Mouse (Mus musculus) adrenal gland, adult 8-10 months (tissue): ENCODE data around the gene Lamc3. TPM values are rescaled to one million over a fixed set of nuclear protein-coding genes. Genes with fewer than 3 reads are reported as not detected.

Experiments
- DNase-seq: peaks from one replicate; pipeline ENCODE4 v3.0.0; 2022
- total RNA-seq, 4 experiments: library from RNA; stranded (reverse); gene quantifications; 2 replicates each; pipeline ENCODE4 v1.2.4; 2022

Lamc3 gene
- total RNA-seq, 4 experiments from 2014 or later = 18.8 to 22.1 (median 20.7) TPM

DNA sequence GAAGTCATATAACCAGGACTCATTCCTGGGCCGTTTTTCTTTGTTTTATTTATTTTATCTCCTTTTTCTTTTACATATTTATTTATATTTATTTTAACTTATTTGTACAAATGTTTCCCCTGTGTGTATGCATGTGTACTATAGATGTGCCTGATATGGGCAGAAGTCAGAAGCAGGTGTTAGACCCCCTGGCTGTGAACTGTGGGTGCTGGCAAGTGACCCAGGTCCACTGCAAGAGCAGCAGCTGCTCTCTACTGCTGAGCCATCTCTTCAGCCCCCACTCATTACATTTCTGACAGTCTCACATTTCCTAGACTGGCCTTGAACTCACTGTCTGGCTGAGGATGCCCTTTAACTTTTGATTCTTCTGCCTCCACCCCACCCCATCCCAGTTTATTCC, 51.2 kb downstream of the Lamc3 start:
- no peak for DNase-seq

DNA sequence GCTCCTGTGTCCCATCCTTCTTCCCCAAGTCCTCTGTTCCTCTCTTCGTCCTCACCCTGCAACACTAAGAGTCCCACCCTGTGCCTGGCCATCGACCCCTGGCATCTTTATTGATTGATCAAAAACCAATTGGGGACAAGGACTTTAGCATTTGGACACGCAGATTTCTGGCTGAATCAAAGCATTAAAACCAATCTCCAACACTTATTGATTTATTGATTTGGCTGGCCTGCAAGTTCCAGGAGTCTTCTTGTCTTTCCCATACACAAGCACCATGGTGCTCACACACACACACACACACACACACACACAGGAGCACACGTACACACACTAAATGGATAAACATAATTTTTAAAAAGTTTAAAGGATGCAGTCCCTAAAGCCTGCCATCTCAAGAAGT, 55.9 kb downstream of the Lamc3 start:
- DNase-seq = no peak

DNA sequence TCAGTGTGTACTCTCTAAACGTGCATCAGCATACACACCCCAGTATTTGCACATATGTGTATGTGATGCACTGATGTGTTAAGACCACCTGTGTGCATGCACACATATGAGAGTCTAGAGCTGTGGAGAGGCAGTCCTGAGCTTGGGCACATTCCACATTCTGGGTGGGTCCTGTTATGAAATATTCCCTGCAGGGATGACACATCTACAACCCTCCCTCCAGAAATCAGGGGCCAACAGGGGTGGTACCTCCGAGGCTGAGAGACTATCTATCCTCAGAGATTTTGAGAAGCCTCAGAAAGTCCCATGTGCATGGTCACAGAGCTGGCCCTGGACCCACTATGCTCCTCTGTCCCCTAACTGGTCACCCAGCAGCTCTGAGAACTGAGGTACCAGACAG, 58.5 kb downstream of the Lamc3 start:
- DNase-seq = no peak

DNA sequence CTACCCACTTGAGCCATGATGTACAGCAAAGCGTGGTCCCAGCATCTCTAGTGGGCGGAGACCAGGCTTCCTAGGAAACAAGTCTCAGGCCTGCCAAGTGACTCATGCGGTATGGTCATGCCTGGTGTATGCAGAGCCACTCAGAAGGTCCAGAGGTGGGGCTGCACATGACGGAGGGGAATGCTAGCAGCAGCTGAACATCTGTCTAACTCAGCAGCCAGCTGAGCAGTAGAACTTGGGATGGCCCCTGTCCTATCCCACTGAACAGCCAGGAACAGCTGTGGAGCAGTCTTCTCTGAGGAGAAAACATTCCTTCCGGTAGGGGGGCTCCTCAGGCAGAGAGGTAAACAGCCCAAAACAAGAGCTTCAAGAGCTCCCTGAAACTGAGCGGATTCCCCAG, 61.3 kb downstream of the Lamc3 start:
- DNase-seq = peak; percentile 40

DNA sequence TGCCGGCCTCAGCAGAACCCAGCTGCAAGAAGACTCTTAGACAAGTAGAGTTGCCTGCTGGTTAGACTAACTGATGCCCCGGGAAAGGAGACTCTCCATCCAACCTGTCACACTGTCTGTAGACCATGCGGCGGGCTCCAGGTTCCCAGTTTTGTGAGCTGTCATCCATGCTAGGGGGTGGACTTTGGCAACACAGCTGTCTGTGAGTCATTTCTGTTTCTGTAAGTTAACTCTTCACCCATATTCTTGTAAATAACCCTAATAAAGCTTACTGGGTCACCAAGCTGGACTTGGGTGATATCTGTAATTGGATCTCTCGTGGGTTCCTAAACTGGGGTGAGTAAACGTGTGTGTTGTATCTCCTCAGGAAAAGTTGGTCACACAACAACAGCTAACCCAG, 61.7 kb downstream of the Lamc3 start:
- DNase-seq = no peak

DNA sequence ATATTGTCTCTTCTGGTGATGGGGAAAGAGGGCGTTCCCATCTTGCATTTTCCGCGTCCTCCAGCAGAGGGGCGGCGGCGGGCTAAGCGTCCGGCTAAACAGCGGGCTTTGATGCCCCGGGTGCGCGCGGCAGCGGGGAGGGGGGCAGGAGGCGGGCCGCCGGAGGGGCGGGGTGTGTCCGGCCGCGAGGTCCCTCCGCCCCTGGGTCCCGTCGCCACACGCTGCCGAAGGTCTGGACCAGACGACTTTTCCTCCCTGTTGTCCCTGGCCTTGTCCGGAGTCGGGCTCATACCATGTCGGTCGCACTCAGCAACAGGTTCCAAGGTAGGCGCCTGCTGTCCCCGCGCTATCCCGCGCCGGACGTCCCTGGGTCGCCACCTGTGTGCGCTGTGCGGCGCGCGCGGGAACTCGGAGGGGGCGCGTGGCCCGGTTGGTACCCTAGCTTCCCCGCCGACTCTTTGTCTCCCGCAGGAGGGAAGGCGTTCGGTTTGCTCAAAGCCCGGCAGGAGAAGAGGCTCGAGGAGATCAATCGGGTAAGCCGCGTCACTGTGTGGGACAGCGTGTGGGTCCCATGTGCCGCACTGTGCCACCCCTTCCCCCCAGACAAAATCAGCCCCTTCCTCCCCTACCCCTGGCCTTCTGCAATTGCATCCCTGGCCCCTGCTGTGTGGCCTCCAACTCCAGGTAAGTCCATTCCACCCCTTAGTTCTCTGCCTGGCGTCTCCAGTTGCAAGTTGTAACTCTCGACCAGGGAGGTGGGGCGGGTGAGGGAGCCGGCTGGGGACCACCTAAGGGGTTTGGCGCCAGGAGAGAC, 63.2 kb downstream of the Lamc3 start, which contains the start of gene Aif1l:
Gene Aif1l, plus strand, starts transcription at position 82 of the 814 bp plus-strand sequence.
- peak; percentile 28 for DNase-seq

DNA sequence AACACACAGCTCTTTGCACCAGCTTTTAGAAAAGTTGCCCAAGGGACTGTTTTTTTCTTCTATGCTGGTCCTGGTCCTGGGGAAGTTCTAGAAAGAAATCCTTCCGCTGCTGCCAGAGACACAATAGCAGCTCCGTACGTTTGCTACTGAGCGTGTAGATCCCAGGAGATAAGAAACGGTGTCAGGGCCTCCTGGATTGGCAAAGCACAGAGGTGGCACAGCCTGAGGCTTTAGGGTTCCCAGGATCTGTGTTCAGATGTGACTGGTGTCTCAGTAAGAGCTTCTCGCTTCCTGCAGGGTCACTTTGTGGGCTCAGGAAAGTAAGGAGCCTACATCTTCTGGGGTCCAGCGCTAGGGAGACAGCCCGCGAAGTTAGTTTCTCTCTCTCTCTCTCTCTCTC, 63.9 kb downstream of the Lamc3 start:
- DNase-seq = peak; percentile 40

DNA sequence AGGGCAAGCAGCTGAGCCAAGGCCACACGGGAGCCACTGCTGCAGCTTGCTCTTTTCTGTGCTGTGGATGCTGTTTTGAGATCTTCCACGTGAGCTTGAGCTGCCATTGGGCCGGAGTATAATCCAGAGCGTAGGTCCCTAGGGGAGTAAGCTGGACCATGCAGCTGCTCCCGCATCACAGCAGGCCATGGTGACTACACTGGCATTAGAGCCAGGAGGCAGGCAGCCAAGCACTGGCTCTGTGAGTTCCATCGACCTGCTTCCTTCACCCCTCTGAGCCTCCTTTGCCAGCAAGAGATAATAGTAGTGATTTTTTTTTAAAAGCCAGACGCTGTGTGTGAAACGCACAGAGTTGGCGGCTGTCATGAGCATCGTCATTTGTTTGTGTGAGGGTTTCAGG, 65.1 kb downstream of the Lamc3 start:
- no peak for DNase-seq

DNA sequence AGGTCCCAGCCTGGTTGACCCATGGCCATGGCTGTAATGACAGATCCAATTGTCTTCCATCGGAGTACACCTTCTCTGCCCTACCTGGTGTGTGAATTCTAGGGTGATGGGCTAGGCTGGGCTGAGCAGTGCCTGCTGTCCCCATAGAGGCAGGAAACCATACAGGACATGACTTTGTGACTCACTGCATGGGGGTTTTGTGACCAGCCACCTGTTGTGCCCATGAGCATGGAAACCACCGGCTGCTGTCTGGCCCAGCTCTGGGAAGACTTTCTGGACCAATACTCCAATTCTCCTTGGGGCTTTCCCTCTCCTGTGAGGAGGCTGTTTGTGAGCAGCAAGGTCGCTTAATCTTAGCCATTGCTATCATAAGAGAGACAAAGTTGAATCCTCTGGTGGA, 65.6 kb downstream of the Lamc3 start:
- no peak for DNase-seq

DNA sequence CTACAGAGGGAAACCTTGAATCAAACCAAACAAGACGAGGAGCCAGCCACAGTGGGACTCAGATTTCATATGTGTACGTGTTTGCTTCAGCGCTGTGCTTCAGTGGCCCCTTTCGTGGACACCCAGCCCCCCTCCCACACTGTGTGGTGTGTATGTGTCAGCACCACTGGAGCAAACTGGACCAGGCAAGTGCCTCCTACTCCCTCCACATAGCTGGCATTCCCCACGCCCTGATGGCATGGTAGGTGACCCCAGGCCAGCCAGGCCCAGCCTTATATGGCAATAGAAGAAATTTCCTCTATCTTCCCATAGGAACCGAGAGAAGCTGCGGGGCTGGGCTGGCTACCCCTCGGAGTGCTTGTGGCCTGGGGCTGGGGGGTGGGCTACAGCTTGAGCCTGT, 66.6 kb downstream of the Lamc3 start:
- no peak for DNase-seq

DNA sequence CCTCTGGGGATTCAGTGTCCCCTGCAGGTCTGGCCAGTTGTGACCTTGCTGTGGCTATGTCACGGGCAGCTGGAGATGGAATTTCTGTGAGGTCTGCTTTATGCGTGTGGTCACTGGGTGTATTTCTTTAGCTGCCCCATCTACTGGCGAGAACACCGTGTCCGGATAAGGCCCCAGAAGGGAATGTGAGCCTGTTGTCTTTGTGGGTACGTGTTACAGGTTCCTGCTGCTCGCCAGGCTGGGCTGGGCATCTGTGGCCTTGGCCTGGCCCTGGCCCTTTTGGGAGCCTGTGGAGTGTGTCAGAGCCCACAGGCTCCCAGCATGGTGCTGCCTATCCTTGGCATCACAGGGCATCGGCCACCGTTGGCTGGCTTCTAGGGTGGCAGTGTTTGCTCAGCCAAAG, 67.7 kb downstream of the Lamc3 start:
- DNase-seq = peak; percentile 65

DNA sequence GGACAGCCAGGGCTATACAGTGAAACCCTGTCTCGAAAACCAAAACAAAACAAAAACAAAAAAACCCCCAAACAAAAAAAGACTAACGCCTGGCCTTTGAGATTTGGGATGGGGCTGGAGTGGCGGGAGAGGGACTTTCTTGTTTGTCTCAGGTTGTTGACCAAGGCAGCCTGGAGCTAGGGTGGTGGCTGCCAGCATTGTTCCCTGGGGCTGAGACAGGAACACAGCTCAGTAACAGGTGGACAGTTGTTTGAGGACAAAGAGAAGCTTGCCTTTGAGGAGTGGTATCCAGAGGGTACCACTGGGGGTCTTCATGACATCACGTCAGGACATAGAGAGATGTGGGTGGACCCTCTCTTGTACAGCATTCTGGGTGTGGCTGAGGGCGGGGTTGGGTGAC, 68.6 kb downstream of the Lamc3 start:
- no peak for DNase-seq

DNA sequence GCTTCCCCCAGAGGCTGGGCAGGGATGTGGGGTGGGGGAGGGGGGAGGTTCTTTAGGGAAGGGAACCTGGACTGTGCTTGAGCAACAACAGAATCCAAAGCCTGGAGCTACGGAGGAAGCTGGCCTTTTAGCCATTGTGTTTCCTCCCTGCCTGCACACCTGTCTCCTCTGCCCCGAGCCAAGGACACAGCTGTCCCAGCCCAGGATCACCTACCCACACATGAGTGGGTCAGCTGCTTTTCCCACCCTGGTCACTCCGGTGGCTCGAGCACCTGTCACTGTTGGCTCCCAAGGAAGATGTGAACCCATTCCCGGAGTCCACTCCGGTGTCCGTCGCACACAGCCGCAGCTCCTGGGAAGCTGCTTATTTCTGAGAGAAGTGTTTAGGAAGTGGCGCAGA, 70.1 kb downstream of the Lamc3 start:
- no peak for DNase-seq

DNA sequence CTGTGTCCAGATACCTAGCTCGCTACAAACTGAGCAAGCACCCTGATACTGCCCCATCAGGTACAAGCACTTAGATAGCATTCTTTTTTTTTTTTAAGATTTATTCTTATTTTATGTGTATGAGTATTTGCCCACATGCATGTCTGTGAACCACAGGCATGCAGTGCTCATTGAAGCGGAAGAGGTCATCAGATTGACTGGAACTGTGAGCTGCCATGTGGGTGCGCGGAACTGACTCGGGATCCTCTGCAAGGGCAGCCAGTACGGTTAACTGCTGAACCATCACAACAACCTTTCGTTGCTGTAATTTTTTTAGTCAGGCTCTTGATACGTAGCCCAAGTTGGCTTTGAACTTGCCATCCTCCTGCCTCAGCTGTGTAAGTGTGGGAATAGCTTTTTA, 73.9 kb downstream of the Lamc3 start:
- no peak for DNase-seq

DNA sequence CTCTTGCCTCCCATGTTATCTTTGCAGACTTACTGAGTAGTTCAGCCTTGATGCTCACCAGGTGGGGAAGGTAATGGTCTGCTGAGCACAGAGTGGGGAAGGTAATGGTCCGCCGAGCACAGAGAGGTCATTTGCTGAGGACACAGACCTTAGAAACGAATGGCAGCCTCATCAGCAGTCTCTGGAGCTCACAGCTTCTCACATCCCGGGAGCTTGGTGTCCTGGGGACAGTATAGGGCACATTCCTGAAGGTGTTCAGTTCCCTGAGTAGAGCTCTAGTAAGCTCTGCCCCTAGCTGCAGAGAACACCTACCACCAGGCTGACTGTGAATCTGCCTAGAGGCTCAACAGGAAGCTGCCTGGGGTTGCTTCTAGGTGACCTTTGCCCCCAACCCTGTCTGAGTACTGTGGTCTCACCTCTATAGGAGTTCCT, 74.7 kb downstream of the Lamc3 start:
- no peak for DNase-seq

DNA sequence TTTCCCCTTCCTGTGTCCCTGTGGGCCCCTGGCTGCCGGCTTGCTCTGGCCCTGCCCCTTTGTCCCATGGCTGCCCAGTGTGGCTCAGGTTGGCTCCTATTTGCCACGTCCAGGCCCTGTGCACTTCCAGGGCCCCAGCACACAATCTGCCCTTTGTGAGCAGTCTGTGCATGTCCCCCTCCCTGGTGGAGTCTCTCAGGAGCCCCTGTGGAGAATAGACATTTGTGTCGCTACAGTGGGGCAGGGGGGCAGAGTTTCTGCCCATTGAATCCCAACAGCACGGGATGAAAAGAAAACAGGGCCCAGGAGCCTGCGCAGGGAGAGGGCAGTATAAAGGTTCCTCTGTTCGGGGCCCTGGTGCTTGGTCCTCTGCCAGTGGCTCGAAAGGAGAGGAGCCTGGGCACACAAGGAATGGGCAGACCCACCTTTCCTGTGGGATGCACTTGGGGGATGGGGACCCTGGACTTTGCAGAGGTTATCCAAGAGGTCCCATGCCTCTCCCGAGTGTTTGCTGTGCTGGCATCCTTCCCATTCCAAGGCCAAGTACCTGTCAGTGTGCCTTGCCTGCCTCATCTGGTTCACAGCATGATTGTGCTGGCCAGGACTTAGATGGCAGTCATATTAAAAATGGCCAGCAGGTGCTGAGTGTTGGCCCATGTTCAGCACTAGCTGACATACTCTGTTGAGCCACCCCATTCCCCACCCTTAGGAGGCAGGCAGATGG, 75.6 kb downstream of the Lamc3 start:
- no peak for DNase-seq

DNA sequence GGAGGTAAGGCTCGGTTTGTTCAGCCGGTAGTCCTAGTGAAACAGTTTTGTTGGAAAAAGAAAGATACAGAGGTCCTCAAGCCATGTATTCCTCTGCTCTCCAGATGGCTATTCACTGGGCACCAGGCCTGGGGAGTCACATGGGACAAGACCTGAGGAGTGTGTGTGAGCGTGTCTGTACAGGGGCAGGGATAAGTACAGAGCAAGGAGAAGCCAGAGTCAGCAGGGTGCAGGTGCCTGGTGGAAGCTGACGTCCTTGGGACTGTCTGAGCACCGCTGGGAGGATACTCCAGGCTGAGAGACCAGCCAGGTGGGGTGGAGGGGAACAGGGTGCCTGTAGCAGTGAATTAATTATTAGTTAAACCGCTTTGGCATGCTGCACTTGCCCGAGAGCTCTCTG, 76.4 kb downstream of the Lamc3 start:
- no peak for DNase-seq

DNA sequence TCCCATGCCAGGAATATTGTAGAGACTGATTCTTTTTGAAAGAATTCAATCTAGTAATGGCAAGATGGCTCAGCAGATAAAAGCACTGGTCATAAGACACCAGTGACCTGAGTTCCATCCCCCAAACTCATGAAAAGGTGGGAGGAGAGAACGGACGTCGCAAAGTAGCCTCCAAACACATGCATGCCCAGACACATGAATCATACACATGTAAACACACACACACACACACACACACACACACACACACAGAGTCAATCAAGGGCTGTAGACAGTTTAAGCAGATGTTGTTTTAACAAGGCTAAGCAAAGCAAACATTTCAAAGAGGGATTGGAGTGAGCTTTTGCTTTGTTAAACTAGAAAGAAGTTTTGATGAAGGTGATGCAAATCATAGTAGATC, 77.1 kb downstream of the Lamc3 start:
- DNase-seq = no peak

DNA sequence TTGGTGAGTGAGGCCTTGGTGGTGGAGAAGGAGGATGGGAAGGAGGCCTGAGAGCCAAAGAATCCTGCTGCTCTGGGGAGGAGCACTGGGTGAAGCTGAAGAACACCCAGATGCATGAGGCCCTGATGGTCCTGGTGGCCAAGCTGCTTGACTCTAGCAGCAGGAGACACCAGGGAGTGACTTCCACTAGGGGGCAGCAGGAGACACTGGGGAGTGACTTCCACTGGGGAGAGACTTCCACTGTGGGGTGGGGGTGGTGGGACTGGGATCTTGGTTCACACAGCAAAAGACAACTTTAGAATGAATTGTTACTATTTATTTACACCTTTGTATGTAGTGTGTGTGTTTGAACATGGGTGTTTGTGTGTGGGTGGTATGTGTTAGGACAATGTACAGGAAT, 78.0 kb downstream of the Lamc3 start:
- no peak for DNase-seq

DNA sequence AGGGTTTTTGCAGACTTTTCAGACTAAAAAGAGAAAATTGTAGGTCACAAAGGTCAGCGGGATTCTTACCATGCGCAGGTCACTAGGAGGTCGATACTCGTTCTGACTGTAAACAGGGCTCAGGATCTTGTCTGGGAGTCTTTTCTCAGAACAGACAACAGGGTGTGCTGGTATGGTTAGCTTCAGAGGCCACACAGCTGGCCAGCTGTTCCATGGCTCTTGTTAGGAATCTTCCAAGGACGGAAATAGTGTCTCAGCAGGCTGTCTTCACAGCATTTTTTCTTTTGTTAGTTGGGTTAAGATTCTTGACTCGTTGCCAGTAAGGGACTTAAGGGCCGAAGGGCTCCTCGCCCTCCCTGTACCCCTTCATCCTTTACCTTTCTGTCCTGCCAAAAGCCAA, 79.7 kb downstream of the Lamc3 start:
- no peak for DNase-seq

DNA sequence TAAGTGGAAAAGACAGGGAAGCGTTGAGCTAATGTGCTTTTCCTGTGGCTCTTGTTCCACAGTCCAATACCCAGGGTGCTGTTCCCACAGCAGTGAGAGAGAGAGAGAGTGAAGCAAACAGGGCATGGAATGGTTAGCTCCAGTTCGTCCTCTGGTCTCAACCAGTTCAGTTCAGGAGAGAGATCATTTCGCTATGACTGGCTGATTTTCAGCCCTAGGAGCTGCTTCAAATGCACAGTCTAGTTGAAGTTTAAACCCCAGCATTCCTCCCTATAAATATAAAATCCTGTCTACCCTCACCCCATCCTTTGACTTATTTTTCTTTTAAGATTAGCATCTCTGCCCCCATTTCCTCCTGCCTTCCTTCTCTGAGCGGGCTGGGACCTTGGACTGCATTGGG, 85.5 kb downstream of the Lamc3 start:
- DNase-seq = no peak

DNA sequence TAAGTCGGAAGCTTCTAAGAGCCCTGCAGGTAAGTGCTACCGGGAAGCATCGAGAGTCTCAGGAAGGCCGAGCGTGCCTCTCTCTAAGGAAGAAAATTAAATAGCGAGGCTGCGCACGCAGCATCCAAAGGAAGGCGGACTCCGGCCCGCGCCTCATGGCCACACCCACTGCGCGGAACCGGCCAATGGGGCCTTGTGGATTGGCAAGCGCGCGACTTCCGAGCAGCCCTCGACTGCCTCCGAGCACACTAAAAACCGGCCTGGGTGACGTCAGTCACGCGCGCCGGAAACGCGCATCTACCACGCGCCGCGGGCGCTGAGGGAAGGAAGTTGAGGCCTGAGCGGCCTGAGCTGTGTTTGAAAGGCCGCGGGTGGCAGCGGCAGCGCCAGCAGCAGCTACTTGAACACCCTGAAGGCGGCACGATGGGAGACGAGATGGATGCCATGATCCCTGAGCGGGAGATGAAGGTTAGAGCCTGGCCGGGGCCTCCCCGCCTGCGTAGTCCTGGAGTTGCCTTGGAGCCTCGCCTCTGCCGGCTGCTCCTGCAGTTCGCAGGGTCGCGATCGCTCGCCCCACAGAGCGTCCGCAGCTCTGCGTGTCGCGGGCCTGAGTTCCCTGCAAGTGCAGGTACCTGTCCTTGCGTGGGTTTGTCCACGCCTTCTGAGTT, 87.2 kb downstream of the Lamc3 start, which contains the start of gene Nup214:
Gene Nup214, plus strand, starts transcription at position 296 of the 668 bp plus-strand sequence.
- peak; percentile 99 for DNase-seq

DNA sequence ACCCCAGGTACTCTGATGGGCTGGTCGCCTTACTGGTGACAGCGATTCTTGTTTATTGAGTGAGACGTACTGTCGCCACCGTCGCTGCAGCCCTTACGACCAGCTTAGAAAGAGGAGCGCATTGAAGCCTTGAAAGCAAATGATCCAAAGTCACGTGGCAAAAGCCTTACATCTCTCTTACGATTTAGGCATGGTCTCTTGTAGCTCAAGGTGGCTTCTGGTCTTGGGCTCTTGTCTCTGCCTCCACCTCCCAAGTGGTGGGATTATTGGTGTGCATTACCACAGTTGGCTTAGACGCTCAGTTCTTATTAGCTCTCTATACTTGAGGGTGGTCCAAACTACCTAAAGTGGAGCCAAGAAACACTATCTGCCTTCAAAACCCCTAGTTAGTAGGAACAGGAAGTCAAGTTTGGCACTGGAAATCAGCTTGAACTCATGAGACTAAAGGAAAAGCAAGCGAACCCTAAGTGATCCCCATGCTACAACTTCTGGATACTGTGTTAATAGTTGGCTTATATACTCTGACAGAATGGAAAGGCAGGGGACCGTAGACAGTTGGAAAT, 87.8 kb downstream of the Lamc3 start:
- no peak for DNase-seq
